8 mouse cellular contexts compared by ENCODE assay signal in genomic region chr11:31871911-31872310, GRCm38 (mm10). TPM values are rescaled to one million over a fixed set of nuclear protein-coding genes. Genes with fewer than 3 reads are reported as not detected.
A peak's percentile ranks its signal among the peaks of the same experiment; 100 is the strongest.
DNase-seq lines count a peak whose midpoint lies in the region; ATAC-seq lines count a peak whose summit lies in the region.

Gene Cpeb4 (plus strand): TSS chr11:31872211.

- H3K36me3 ChIP-seq in kidney, embryonic 16.5 days (ENCODE audit: insufficient read depth, low read length), result no peaks in the 10 kb centered on the region
- no peaks in the 10 kb centered on the region for H3K36me3 ChIP-seq in heart, embryonic 11.5 days (ENCODE audit: control insufficient read depth, insufficient read depth, low read length)
- H3K36me3 ChIP-seq in neural tube, embryonic 13.5 days, result no peaks in the 10 kb centered on the region

- H3K27me3 ChIP-seq in kidney, embryonic 16.5 days (ENCODE audit: insufficient read depth, low read length), result peaks cover 4% of the 10 kb centered on the region; the same call in 1 of the 2 replicates
- H3K27me3 ChIP-seq in heart, embryonic 11.5 days (ENCODE audit: control insufficient read depth, insufficient read depth, low read length), result no peaks in the 10 kb centered on the region
- no peaks in the 10 kb centered on the region for H3K27me3 ChIP-seq in neural tube, embryonic 13.5 days

- H3K4me1 ChIP-seq in kidney, embryonic 16.5 days (ENCODE audit: insufficient read depth, low read length), result peaks cover 15% of the 10 kb centered on the region
- H3K4me1 ChIP-seq in brown adipose tissue, adult 24 weeks (ENCODE audit: control insufficient read depth, insufficient read depth, insufficient read length, low read length), result peaks cover 2% of the 10 kb centered on the region
- H3K4me1 ChIP-seq in heart, embryonic 11.5 days (ENCODE audit: control insufficient read depth, insufficient read depth, low read length), result peaks cover 8% of the 10 kb centered on the region; the same call in 1 of the 2 replicates
- peaks cover 41% of the 10 kb centered on the region for H3K4me1 ChIP-seq in neural tube, embryonic 13.5 days (replicated peaks)

- peak within 1 kb of the TSS; percentile 67 for H3K4me2 ChIP-seq in kidney, embryonic 16.5 days (replicated peaks; ENCODE audit: low read depth, low read length)
- peak within 1 kb of the TSS; percentile 76 for H3K4me2 ChIP-seq in heart, embryonic 11.5 days
- peak within 1 kb of the TSS; percentile 95 for H3K4me2 ChIP-seq in neural tube, embryonic 13.5 days

- peak within 1 kb of the TSS; percentile 55; the same call in 1 of the 2 replicates for H3K27ac ChIP-seq in kidney, embryonic 16.5 days (ENCODE audit: low read length)
- H3K27ac ChIP-seq in brown adipose tissue, adult 24 weeks (replicated peaks; ENCODE audit: low read depth, low read length), result peak within 1 kb of the TSS; percentile 75
- peak within 1 kb of the TSS; percentile 77 for H3K27ac ChIP-seq in heart, embryonic 11.5 days (ENCODE audit: low read depth, low read length)
- H3K27ac ChIP-seq in neural tube, embryonic 13.5 days (replicated peaks), result peak within 1 kb of the TSS; percentile 93

- DNase-seq in kidney, postnatal 10 days, result no peak
- DNase-seq in left cerebral cortex, postnatal 14 days (ENCODE audit: low spot score in 2 of 2), result no peak
- no peak for DNase-seq in cerebellum, adult 11-12 months
- DNase-seq in cerebellum, postnatal 36 days, result no peak

- H3K4me3 ChIP-seq in kidney, embryonic 16.5 days (ENCODE audit: low read length), result peak within 1 kb of the TSS; percentile 82
- H3K4me3 ChIP-seq in brown adipose tissue, adult 24 weeks (ENCODE audit: insufficient read depth, low read depth, low read length), result peak within 1 kb of the TSS; percentile 92
- H3K4me3 ChIP-seq in heart, embryonic 11.5 days (ENCODE audit: low read depth, low read length), result peak within 1 kb of the TSS; percentile 93
- H3K4me3 ChIP-seq in neural tube, embryonic 13.5 days, result peak within 1 kb of the TSS; percentile 96

- peak within 1 kb of the TSS; percentile 67 for H3K9ac ChIP-seq in kidney, embryonic 16.5 days (replicated peaks; ENCODE audit: low read length)
- H3K9ac ChIP-seq in heart, embryonic 11.5 days (ENCODE audit: low read depth, low read length), result peak within 1 kb of the TSS; percentile 93
- peak within 1 kb of the TSS; percentile 92 for H3K9ac ChIP-seq in neural tube, embryonic 13.5 days

- 55% methylated on average over 4 of the region's 4 CpGs for WGBS in kidney, embryonic 16.5 days
- 59% methylated on average over 4 of the region's 4 CpGs for WGBS in heart, embryonic 11.5 days (ENCODE audit: insufficient replicate concordance)
- 68% methylated on average over 4 of the region's 4 CpGs for WGBS in neural tube, embryonic 13.5 days

- intact Hi-C loops in left cerebral cortex, postnatal 14 days (cut with DNase I), result loop anchor here (5.0 to 10.0 kb wide), 3 partner anchors 63 to 195 kb away; no protein-coding TSS in a partner anchor

- no peak for ATAC-seq in kidney, embryonic 16.5 days (ENCODE audit: low FRiP score, low TSS enrichment)
- ATAC-seq in heart, embryonic 11.5 days (replicated peaks; ENCODE audit: insufficient number of reproducible peaks, low FRiP score, low TSS enrichment), result no peak
- ATAC-seq in neural tube, embryonic 13.5 days (ENCODE audit: low read depth), result no peak

- H3K9me3 ChIP-seq in kidney, embryonic 16.5 days (ENCODE audit: low read length), result no peaks in the 10 kb centered on the region
- no peaks in the 10 kb centered on the region for H3K9me3 ChIP-seq in heart, embryonic 11.5 days (replicated peaks; ENCODE audit: control insufficient read depth, low read length)
- no peaks in the 10 kb centered on the region for H3K9me3 ChIP-seq in neural tube, embryonic 13.5 days

RNA-seq across cellular contexts. Expression of gene Cpeb4, which starts in this region (rescaled TPM):
- polyA plus RNA-seq in kidney, embryonic 16.5 days (2015; fragmentation: Nextera tagmentation; extraction: Ambion mirVana), result 4.0 and 4.3 TPM in 2 replicates
- polyA plus RNA-seq in brown adipose tissue, adult 24 weeks (2012; ENCODE audit: insufficient read depth, insufficient read length, missing spikeins), result 12.2 and 16.5 TPM in 2 replicates
- 15.5 and 18.9 TPM in 2 replicates for polyA plus RNA-seq in heart, embryonic 11.5 days (2014; fragmentation: Nextera tagmentation; extraction: Ambion mirVana)
- 100 to 1,000 TPM; 146 to 152 TPM for total RNA-seq in left cerebral cortex, postnatal 14 days (2021)
- polyA plus RNA-seq in neural tube, embryonic 13.5 days (2015; fragmentation: Nextera tagmentation; extraction: Ambion mirVana), result 15.1 and 18.2 TPM in 2 replicates
